Mouse (Mus musculus): Measurements from ENCODE around the gene Rnf150.

GRCm38 (mm10) chr8:82874102-82874501 lies 10.9 kb downstream of the Rnf150 start:
- TF ChIP-seq CTCF (IDR thresholded peaks at IDR 0.05; ENCODE audit: extremely low read depth, insufficient read depth, low read length): no peak
- TF ChIP-seq POLR2A (IDR thresholded peaks at IDR 0.05; ENCODE audit: extremely low read depth, insufficient read depth, low read length): no peak

Data from cortical plate, adult 2 months (tissue).